Mouse (Mus musculus) stomach, postnatal 0 days (tissue): ENCODE measurements around the gene Dhx8.

Experiments used
- CTCF ChIP-seq: IDR thresholded peaks from 2 replicates; pipeline ENCODE4 v1.5.1; 2016; ENCODE audit warnings: antibody characterized with exemption, low read depth, mild to moderate bottlenecking, moderate library complexity
- EP300 ChIP-seq: optimal IDR thresholded peaks from 2 replicates; pipeline ENCODE3; 2016; ENCODE audit warnings: antibody characterized with exemption

DNA sequence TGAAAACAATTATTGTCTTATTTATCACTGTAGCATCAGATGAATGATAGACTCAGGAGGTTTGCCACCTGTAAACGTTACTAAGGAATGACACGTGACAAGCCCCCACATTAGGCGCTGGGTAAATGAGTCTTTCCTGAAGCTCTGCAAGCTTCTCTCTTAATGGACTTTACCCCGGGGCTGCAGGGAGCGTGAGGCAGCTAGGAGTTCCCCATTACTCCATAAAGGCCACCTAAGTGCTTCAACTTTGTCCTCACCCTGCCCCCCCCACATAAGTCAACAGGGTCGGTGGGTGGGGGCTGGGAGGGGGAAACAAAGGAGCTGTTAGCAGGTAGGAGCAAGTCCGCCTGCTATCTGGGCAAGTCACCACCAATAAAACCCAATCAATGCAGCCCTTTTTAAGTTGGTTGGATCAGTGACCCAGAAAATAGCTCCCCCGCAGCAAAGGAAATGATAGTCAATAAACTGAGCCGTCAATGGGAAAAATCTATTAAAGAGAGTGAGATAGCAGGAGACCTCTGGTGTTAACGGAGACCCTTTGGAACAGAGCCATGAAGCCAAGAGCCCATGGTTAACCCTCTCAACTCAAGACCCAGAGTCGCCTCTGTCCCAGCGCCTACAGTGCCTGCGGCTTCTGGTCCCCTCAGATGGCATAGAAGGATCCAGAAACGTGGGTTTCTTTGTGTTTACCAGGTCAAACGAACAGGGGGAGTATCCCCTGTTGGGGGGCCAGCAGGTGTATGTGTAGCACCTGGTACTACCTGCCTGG is 76.5 kb downstream of the Dhx8 start:
- TF ChIP-seq CTCF (no peak), EP300 (no peak)
